Mouse (Mus musculus): ENCODE measurements around the gene Krtap9-5. TPM values are rescaled to one million over a fixed set of nuclear protein-coding genes. Genes with fewer than 3 reads are reported as not detected.

Krtap9-5 gene
- polyA plus RNA-seq, 1 experiment from 2014 or later: not detected

DNA sequence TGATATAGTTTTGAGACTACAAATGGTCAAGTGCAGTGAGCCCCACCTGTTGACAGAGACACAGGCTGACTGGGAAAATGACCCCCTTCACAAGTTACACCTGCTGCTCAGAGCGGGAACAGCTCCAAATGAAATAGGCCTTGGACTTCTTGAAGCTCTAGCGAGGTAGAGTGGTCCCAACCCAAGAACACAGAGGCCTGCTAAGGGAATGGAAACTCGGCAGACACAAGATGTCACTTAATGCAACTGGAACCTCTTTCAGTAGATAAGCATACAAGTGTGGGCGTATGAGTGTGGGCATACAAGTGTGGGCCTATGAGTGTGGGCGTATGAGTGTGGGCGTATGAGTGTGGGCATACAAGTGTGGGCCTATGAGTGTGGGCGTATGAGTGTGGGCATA lies 50.8 kb downstream of the Krtap9-5 start:
- Histone ChIP-seq H3K36me3 (ENCODE audit: control insufficient read depth, insufficient read depth, low read length) (no peaks in the 10 kb centered on the region), H3K4me1 (ENCODE audit: control insufficient read depth, insufficient read depth, low read length) (no peaks in the 10 kb centered on the region), H3K27me3 (ENCODE audit: control insufficient read depth, insufficient read depth, low read length) (no peaks in the 10 kb centered on the region; the same call in 1 of the 2 replicates), H3K9me3 (ENCODE audit: control insufficient read depth, low read length) (no peaks in the 10 kb centered on the region), H3K4me2 (replicated peaks; ENCODE audit: low read depth, low read length) (no peak overlapping the region), H3K4me3 (ENCODE audit: low read length) (no peak overlapping the region), H3K9ac (ENCODE audit: low read depth, low read length) (no peak overlapping the region), H3K27ac (ENCODE audit: low read depth, low read length) (no peak overlapping the region)
- ATAC-seq (ENCODE audit: low FRiP score, low TSS enrichment): no peak
- 88% methylated on average over 7 of the region's 7 CpGs for whole genome bisulfite sequencing

Other genes with a start within 250 kb of the Krtap9-5 start
- not detected in 2 replicates for gene Gm14180, start 214.2 kb upstream of the Krtap9-5 start, polyA plus RNA-seq (2014; fragmentation: Nextera tagmentation; extraction: Ambion mirVana)
- not detected in 2 replicates for gene Gm11595, start 175.6 kb upstream of the Krtap9-5 start, polyA plus RNA-seq (2014; fragmentation: Nextera tagmentation; extraction: Ambion mirVana)
- gene Krtap4-8, start 167.8 kb upstream of the Krtap9-5 start, polyA plus RNA-seq (2014; fragmentation: Nextera tagmentation; extraction: Ambion mirVana): not detected in 2 replicates
- not detected in 2 replicates for gene Krtap4-9, start 163.3 kb upstream of the Krtap9-5 start, polyA plus RNA-seq (2014; fragmentation: Nextera tagmentation; extraction: Ambion mirVana)
- gene Gm11596, start 155.0 kb upstream of the Krtap9-5 start, polyA plus RNA-seq (2014; fragmentation: Nextera tagmentation; extraction: Ambion mirVana): not detected in 2 replicates
- not detected in 2 replicates for gene Gm11569, start 149.5 kb upstream of the Krtap9-5 start, polyA plus RNA-seq (2014; fragmentation: Nextera tagmentation; extraction: Ambion mirVana)
- gene Gm11554, start 144.0 kb upstream of the Krtap9-5 start, polyA plus RNA-seq (2014; fragmentation: Nextera tagmentation; extraction: Ambion mirVana): not detected in 2 replicates
- not detected in 2 replicates for gene Krtap4-13, start 138.6 kb upstream of the Krtap9-5 start, polyA plus RNA-seq (2014; fragmentation: Nextera tagmentation; extraction: Ambion mirVana)
- gene Gm11564, start 132.8 kb upstream of the Krtap9-5 start, polyA plus RNA-seq (2014; fragmentation: Nextera tagmentation; extraction: Ambion mirVana): not detected in 2 replicates
- not detected in 2 replicates for gene 2300003K06Rik, start 110.4 kb upstream of the Krtap9-5 start, polyA plus RNA-seq (2014; fragmentation: Nextera tagmentation; extraction: Ambion mirVana)
- gene Krtap4-16, start 96.9 kb upstream of the Krtap9-5 start, polyA plus RNA-seq (2014; fragmentation: Nextera tagmentation; extraction: Ambion mirVana): not detected in 2 replicates
- not detected in 2 replicates for gene Gm11568, start 90.6 kb upstream of the Krtap9-5 start, polyA plus RNA-seq (2014; fragmentation: Nextera tagmentation; extraction: Ambion mirVana)
- gene Gm11559, start 84.0 kb upstream of the Krtap9-5 start, polyA plus RNA-seq (2014; fragmentation: Nextera tagmentation; extraction: Ambion mirVana): not detected in 2 replicates
- not detected in 2 replicates for gene Krtap9-1, start 75.1 kb upstream of the Krtap9-5 start, polyA plus RNA-seq (2014; fragmentation: Nextera tagmentation; extraction: Ambion mirVana)
- not detected in 2 replicates for gene Gm11567, start 69.3 kb upstream of the Krtap9-5 start, polyA plus RNA-seq (2014; fragmentation: Nextera tagmentation; extraction: Ambion mirVana)
- gene Krtap31-1, start 40.6 kb upstream of the Krtap9-5 start, polyA plus RNA-seq (2014; fragmentation: Nextera tagmentation; extraction: Ambion mirVana): not detected in 2 replicates
- not detected in 2 replicates for gene Gm11565, start 33.7 kb upstream of the Krtap9-5 start, polyA plus RNA-seq (2014; fragmentation: Nextera tagmentation; extraction: Ambion mirVana)
- not detected in 2 replicates for gene Krtap31-2, start 12.2 kb upstream of the Krtap9-5 start, polyA plus RNA-seq (2014; fragmentation: Nextera tagmentation; extraction: Ambion mirVana)
- not detected in 2 replicates for gene Krtap29-1, start 30.6 kb downstream of the Krtap9-5 start, polyA plus RNA-seq (2014; fragmentation: Nextera tagmentation; extraction: Ambion mirVana)
- not detected in 2 replicates for gene Krtap16-1, start 38.1 kb downstream of the Krtap9-5 start, polyA plus RNA-seq (2014; fragmentation: Nextera tagmentation; extraction: Ambion mirVana)
- not detected in 2 replicates for gene Krtap17-1, start 45.5 kb downstream of the Krtap9-5 start, polyA plus RNA-seq (2014; fragmentation: Nextera tagmentation; extraction: Ambion mirVana)
- not detected in 2 replicates for gene Krt33a, start 67.7 kb downstream of the Krtap9-5 start, polyA plus RNA-seq (2014; fragmentation: Nextera tagmentation; extraction: Ambion mirVana)
- gene Krt33b, start 81.4 kb downstream of the Krtap9-5 start, polyA plus RNA-seq (2014; fragmentation: Nextera tagmentation; extraction: Ambion mirVana): not detected in 2 replicates
- 0.11 TPM in 1 of 2 replicates, not detected in the other for gene Krt34, start 93.1 kb downstream of the Krtap9-5 start, polyA plus RNA-seq (2014; fragmentation: Nextera tagmentation; extraction: Ambion mirVana)
- gene Krt31, start 102.1 kb downstream of the Krtap9-5 start, polyA plus RNA-seq (2014; fragmentation: Nextera tagmentation; extraction: Ambion mirVana): not detected in 2 replicates
- gene Krt32, start 139.8 kb downstream of the Krtap9-5 start, polyA plus RNA-seq (2014; fragmentation: Nextera tagmentation; extraction: Ambion mirVana): not detected in 2 replicates
- not detected in 2 replicates for gene Krt35, start 147.8 kb downstream of the Krtap9-5 start, polyA plus RNA-seq (2014; fragmentation: Nextera tagmentation; extraction: Ambion mirVana)
- gene Krt36, start 157.2 kb downstream of the Krtap9-5 start, polyA plus RNA-seq (2014; fragmentation: Nextera tagmentation; extraction: Ambion mirVana): 1.4 and 1.5 TPM in 2 replicates
- not detected in 2 replicates for gene Krt13, start 173.1 kb downstream of the Krtap9-5 start, polyA plus RNA-seq (2014; fragmentation: Nextera tagmentation; extraction: Ambion mirVana)
- gene Krt15, start 187.5 kb downstream of the Krtap9-5 start, polyA plus RNA-seq (2014; fragmentation: Nextera tagmentation; extraction: Ambion mirVana): 0.96 and 1.2 TPM in 2 replicates
- 24.2 and 31.4 TPM in 2 replicates for gene Krt19, start 200.2 kb downstream of the Krtap9-5 start, polyA plus RNA-seq (2014; fragmentation: Nextera tagmentation; extraction: Ambion mirVana)
- not detected in 2 replicates for gene Krt9, start 244.8 kb downstream of the Krtap9-5 start, polyA plus RNA-seq (2014; fragmentation: Nextera tagmentation; extraction: Ambion mirVana)

All from kidney, embryonic 14.5 days (tissue).